Mouse (Mus musculus): ENCODE results near the gene Dgcr6. TPM values are rescaled to one million over a fixed set of nuclear protein-coding genes. Genes with fewer than 3 reads are reported as not detected.

The Dgcr6 gene
- total RNA-seq, 2 experiments from 2014 or later, result 23.7 to 30.8 TPM

- peak; percentile 64 for ATAC-seq (replicated peaks; ENCODE audit: poor library complexity)
Measured at GRCm38 (mm10) chr16:18116467-18116866, 63.8 kb downstream of the Dgcr6 start.

GRCm38 (mm10) chr16:18118285-18118684 lies 65.6 kb downstream of the Dgcr6 start:
- peak; percentile 49 for ATAC-seq (replicated peaks; ENCODE audit: poor library complexity)

- ATAC-seq (replicated peaks; ENCODE audit: poor library complexity), result peak; percentile 90
Measured at GRCm38 (mm10) chr16:18119031-18119730, 66.5 kb downstream of the Dgcr6 start.

Other genes starting within 250 kb of the Dgcr6 start
- not detected in 2 replicates for gene B830017H08Rik, start 219.7 kb upstream of the Dgcr6 start, total RNA-seq (2015)
- gene B830017H08Rik, start 219.7 kb upstream of the Dgcr6 start, total RNA-seq (2017), result not detected in 2 replicates
- gene Car15, start 214.5 kb upstream of the Dgcr6 start, total RNA-seq (2015), result 1.3 and 1.9 TPM in 2 replicates
- gene Car15, start 214.5 kb upstream of the Dgcr6 start, total RNA-seq (2017), result 1.2 and 2.5 TPM in 2 replicates
- gene Gm20518, start 161.2 kb upstream of the Dgcr6 start, total RNA-seq (2015), result 0.05 and 0.20 TPM in 2 replicates
- gene Gm20518, start 161.2 kb upstream of the Dgcr6 start, total RNA-seq (2017), result 0.20 TPM in 1 of 2 replicates, not detected in the other
- not detected in 2 replicates for gene Tssk1, start 158.6 kb upstream of the Dgcr6 start, total RNA-seq (2015)
- gene Tssk1, start 158.6 kb upstream of the Dgcr6 start, total RNA-seq (2017), result not detected in 2 replicates
- 21.6 and 23.8 TPM in 2 replicates for gene Dgcr2, start 154.3 kb upstream of the Dgcr6 start, total RNA-seq (2015)
- gene Dgcr2, start 154.3 kb upstream of the Dgcr6 start, total RNA-seq (2017), result 40.4 and 50.0 TPM in 2 replicates
- gene Tssk2, start 154.2 kb upstream of the Dgcr6 start, total RNA-seq (2015), result not detected in 2 replicates
- gene Tssk2, start 154.2 kb upstream of the Dgcr6 start, total RNA-seq (2017), result not detected in 2 replicates
- gene Ess2, start 141.5 kb upstream of the Dgcr6 start, total RNA-seq (2015), result 8.4 and 12.0 TPM in 2 replicates
- 22.5 and 23.8 TPM in 2 replicates for gene Ess2, start 141.5 kb upstream of the Dgcr6 start, total RNA-seq (2017)
- not detected in 2 replicates for gene Gsc2, start 137.8 kb upstream of the Dgcr6 start, total RNA-seq (2015)
- not detected in 2 replicates for gene Gsc2, start 137.8 kb upstream of the Dgcr6 start, total RNA-seq (2017)
- gene Slc25a1, start 124.6 kb upstream of the Dgcr6 start, total RNA-seq (2015), result 23.0 and 27.2 TPM in 2 replicates
- 35.4 and 50.6 TPM in 2 replicates for gene Slc25a1, start 124.6 kb upstream of the Dgcr6 start, total RNA-seq (2017)
- gene Vpreb2, start 72.4 kb upstream of the Dgcr6 start, total RNA-seq (2015), result not detected in 2 replicates
- not detected in 2 replicates for gene Vpreb2, start 72.4 kb upstream of the Dgcr6 start, total RNA-seq (2017)
- gene Prodh, start 37.3 kb downstream of the Dgcr6 start, total RNA-seq (2015), result 10.9 and 16.8 TPM in 2 replicates
- gene Prodh, start 37.3 kb downstream of the Dgcr6 start, total RNA-seq (2017), result 60.3 and 64.2 TPM in 2 replicates
- gene Rtn4r, start 74.8 kb downstream of the Dgcr6 start, total RNA-seq (2015), result 6.0 and 8.3 TPM in 2 replicates
- gene Rtn4r, start 74.8 kb downstream of the Dgcr6 start, total RNA-seq (2017), result 2.2 and 2.3 TPM in 2 replicates
- gene Ccdc188, start 165.0 kb downstream of the Dgcr6 start, total RNA-seq (2015), result not detected in 2 replicates
- gene Ccdc188, start 165.0 kb downstream of the Dgcr6 start, total RNA-seq (2017), result not detected in 2 replicates
- 7.3 and 7.6 TPM in 2 replicates for gene Zdhhc8, start 182.3 kb downstream of the Dgcr6 start, total RNA-seq (2015)
- 2.4 and 7.0 TPM in 2 replicates for gene Zdhhc8, start 182.3 kb downstream of the Dgcr6 start, total RNA-seq (2017)
- gene Trmt2a, start 195.8 kb downstream of the Dgcr6 start, total RNA-seq (2015), result 95.7 and 111 TPM in 2 replicates
- 86.1 and 95.9 TPM in 2 replicates for gene Trmt2a, start 195.8 kb downstream of the Dgcr6 start, total RNA-seq (2017)
- gene Ranbp1, start 195.9 kb downstream of the Dgcr6 start, total RNA-seq (2015), result 621 and 642 TPM in 2 replicates
- gene Ranbp1, start 195.9 kb downstream of the Dgcr6 start, total RNA-seq (2017), result 523 and 557 TPM in 2 replicates
- gene Gm49776, start 205.5 kb downstream of the Dgcr6 start, total RNA-seq (2015), result 0.44 TPM in 1 of 2 replicates, not detected in the other
- gene Gm49776, start 205.5 kb downstream of the Dgcr6 start, total RNA-seq (2017), result 0.62 TPM in 1 of 2 replicates, not detected in the other
- gene Dgcr8, start 236.4 kb downstream of the Dgcr6 start, total RNA-seq (2015), result 33.2 and 40.1 TPM in 2 replicates
- 44.1 and 50.9 TPM in 2 replicates for gene Dgcr8, start 236.4 kb downstream of the Dgcr6 start, total RNA-seq (2017)